11 mouse cellular contexts compared by ENCODE assay signal in the genomic region with DNA sequence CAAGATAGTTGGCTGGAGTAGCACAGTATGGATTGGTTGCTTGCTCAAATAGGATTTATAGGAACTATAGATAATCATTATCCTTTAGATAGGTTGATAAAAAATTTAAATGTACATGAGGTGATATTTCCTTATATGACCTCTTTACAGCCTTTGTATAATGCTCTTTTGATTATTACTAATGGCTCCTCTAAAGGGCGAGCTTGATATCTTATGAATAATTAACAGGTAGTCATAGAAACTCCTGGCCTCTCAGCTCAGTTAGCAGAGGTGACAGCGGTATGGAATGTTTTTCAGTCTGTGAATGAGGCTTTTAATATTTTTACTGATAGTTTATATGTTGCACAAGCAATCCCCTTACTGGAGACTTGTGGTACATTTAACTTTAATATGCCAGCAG. TPM values are rescaled to one million over a fixed set of nuclear protein-coding genes. Genes with fewer than 3 reads are reported as not detected.
"Had no signal": no experiment of that assay in that cellular context is flagged by ENCODE, and none has a peak within 500 bp of the region (broad histone marks: within the 10 kb centered on the region; RNA-seq: fewer than 3 reads in every experiment).

No protein-coding gene starts in this region.

RNA-seq across cellular contexts. Expression of a gene that starts 23.5 kb away (rescaled TPM):
- polyA plus RNA-seq: erythroblast, embryonic 14.5 days; gonadal fat pad, adult 2 months had no signal

RNA-seq across cellular contexts. Expression of a gene that starts 23.5 kb away (rescaled TPM):
- polyA plus RNA-seq: cortical plate, adult 2 months; embryonic facial prominence, embryonic 10.5 days; embryonic facial prominence, embryonic 11.5 days; embryonic facial prominence, embryonic 12.5 days; erythroblast, embryonic 14.5 days; forebrain, embryonic 10.5 days; forebrain, embryonic 11.5 days; forebrain, embryonic 12.5 days; frontal cortex, adult 2 months; gonadal fat pad, adult 2 months; heart, adult 2 months had no signal
